Mouse (Mus musculus): Measurements from ENCODE around the gene Slc12a3. TPM values are rescaled to one million over a fixed set of nuclear protein-coding genes. Genes with fewer than 3 reads are reported as not detected.

Gene Slc12a3
- polyA plus RNA-seq, 1 experiment = 2.2 TPM

- H3K27me3 ChIP-seq (ENCODE audit: control insufficient read depth, insufficient read depth, low read length) = no peaks in the 10 kb centered on the region
- H3K27ac ChIP-seq (ENCODE audit: insufficient read depth, low read length) = peak within 1 kb of the TSS; percentile 96
- H3K4me1 ChIP-seq (ENCODE audit: control insufficient read depth, insufficient read depth, low read length) = peaks cover 2% of the 10 kb centered on the region; the same call in 1 of the 2 replicates
- under 1% methylated on average over 65 of the region's 65 CpGs for WGBS
- H3K4me3 ChIP-seq (replicated peaks; ENCODE audit: insufficient read depth, low read depth, low read length) = peak within 1 kb of the TSS; percentile 92
- TF ChIP-seq CTCF (IDR thresholded peaks at IDR 0.05; ENCODE audit: borderline replicate concordance, insufficient read depth, low read depth, low read length) = no peak
- TF ChIP-seq POLR2A (IDR thresholded peaks at IDR 0.05; ENCODE audit: borderline replicate concordance, insufficient read depth, low read length) = peak; percentile 96
- DNase-seq = peak; percentile 99
Observed at GRCm38 (mm10) chr8:94386214-94387026, 57.4 kb downstream of the Slc12a3 start, which contains the start of gene Herpud1. Gene Herpud1 (plus strand): TSS chr8:94386438.

DNA sequence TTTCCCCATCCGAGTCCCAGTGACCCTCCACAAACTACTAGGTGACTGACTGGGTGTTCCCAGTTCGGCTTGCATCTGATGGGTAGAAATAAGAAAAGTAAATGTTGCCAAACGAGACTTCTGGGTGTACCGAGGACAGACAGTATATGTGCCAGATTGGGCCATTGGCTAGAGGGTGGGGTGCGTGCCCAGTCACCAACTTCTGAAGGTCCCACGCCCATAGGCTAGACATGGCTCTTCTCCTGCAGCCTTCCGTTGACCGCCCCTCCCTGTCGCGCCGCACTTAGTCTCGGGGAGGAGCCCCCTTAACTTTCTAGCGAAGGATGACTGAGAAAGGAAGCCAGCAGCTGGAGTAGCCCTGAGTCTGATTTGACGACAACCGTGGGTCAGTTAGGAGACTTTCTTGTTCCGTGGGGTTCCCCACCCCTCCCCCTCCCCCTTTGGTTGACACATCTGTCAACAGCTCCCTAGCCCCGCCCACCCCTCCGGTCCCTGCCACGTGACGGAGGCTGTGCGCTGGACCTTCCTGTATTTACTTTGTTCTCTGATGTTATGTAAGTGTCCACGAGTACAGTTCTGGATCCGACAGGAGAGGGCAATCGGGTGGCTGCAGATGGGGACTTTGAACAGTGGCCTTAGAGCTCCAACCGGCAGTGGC lies 58.2 kb downstream of the Slc12a3 start:
- under 1% methylated on average over 25 of the region's 25 CpGs for WGBS
- Histone ChIP-seq H3K4me1 (ENCODE audit: control insufficient read depth, insufficient read depth, low read length) (peaks cover 2% of the 10 kb centered on the region; the same call in 1 of the 2 replicates), H3K27ac (ENCODE audit: insufficient read depth, low read length) (peak overlapping the region; percentile 85), H3K27me3 (ENCODE audit: control insufficient read depth, insufficient read depth, low read length) (no peaks in the 10 kb centered on the region), H3K4me3 (replicated peaks; ENCODE audit: insufficient read depth, low read depth, low read length) (peak overlapping the region; percentile 92)
- DNase-seq = peak; percentile 76 to 82
- TF ChIP-seq POLR2A (IDR thresholded peaks at IDR 0.05; ENCODE audit: borderline replicate concordance, insufficient read depth, low read length) = no peak

DNA sequence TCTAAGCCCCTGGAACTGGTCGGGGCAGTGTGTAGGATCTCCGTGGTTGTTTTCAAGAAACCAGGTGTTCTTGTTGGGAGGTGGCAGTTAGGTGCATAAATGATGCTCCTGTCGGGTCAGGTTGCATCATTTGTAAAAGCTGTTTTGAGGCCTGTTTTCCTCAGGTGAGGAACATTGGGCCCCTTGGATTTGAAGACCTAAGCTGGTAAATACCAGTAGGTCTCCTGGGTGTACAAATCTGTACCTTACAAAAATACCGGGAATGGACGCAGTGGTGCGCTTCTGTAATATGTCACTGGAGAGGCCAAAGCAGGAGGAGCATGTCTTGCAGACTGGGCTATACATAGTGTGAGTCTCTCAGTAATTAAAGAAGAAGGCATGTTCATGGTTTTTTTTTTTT lies 58.8 kb downstream of the Slc12a3 start:
- no peak for TF ChIP-seq CTCF (IDR thresholded peaks at IDR 0.05; ENCODE audit: borderline replicate concordance, insufficient read depth, low read depth, low read length)
- no peak for TF ChIP-seq POLR2A (IDR thresholded peaks at IDR 0.05; ENCODE audit: borderline replicate concordance, insufficient read depth, low read length)
- Histone ChIP-seq H3K27ac (ENCODE audit: insufficient read depth, low read length) (peak overlapping the region; percentile 57; the same call in 1 of the 2 replicates), H3K27me3 (ENCODE audit: control insufficient read depth, insufficient read depth, low read length) (no peaks in the 10 kb centered on the region), H3K4me3 (replicated peaks; ENCODE audit: insufficient read depth, low read depth, low read length) (peak overlapping the region; percentile 92), H3K4me1 (ENCODE audit: control insufficient read depth, insufficient read depth, low read length) (peaks cover 2% of the 10 kb centered on the region; the same call in 1 of the 2 replicates)
- no peak for DNase-seq
- WGBS = 2% methylated on average over 6 of the region's 6 CpGs

GRCm38 (mm10) chr8:94389531-94389930 lies 60.5 kb downstream of the Slc12a3 start:
- TF ChIP-seq POLR2A (IDR thresholded peaks at IDR 0.05; ENCODE audit: borderline replicate concordance, insufficient read depth, low read length) (no peak), CTCF (IDR thresholded peaks at IDR 0.05; ENCODE audit: borderline replicate concordance, insufficient read depth, low read depth, low read length) (no peak)
- no peak for DNase-seq
- H3K4me1 ChIP-seq (ENCODE audit: control insufficient read depth, insufficient read depth, low read length) = peaks cover 2% of the 10 kb centered on the region; the same call in 1 of the 2 replicates
- no peaks in the 10 kb centered on the region for H3K27me3 ChIP-seq (ENCODE audit: control insufficient read depth, insufficient read depth, low read length)
- H3K4me3 ChIP-seq (replicated peaks; ENCODE audit: insufficient read depth, low read depth, low read length) = no peak overlapping the region
- 73% methylated on average over 6 of the region's 6 CpGs for WGBS
- H3K27ac ChIP-seq (ENCODE audit: insufficient read depth, low read length) = no peak overlapping the region

DNA sequence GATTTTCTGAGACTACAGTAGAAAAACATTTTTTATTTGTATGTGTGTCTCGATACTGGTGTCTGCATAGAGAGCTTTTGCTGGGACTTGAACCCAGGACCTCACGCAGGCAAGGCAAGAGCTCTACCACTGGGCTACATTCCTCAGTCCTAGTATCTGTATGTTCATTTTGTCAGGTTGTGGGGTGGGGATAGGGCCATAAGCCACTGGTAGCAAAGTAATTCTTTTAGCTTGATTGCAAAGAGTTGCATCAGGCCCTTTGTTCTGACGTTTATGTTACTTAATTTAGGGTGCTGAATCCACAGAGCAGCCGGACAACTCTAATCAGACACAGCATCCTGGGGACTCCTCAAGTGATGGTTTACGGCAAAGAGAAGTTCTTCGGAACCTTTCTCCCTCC lies 61.4 kb downstream of the Slc12a3 start:
- TF ChIP-seq POLR2A (IDR thresholded peaks at IDR 0.05; ENCODE audit: borderline replicate concordance, insufficient read depth, low read length) (no peak), CTCF (IDR thresholded peaks at IDR 0.05; ENCODE audit: borderline replicate concordance, insufficient read depth, low read depth, low read length) (no peak)
- peaks cover 2% of the 10 kb centered on the region; the same call in 1 of the 2 replicates for H3K4me1 ChIP-seq (ENCODE audit: control insufficient read depth, insufficient read depth, low read length)
- no peaks in the 10 kb centered on the region for H3K27me3 ChIP-seq (ENCODE audit: control insufficient read depth, insufficient read depth, low read length)
- H3K27ac ChIP-seq (ENCODE audit: insufficient read depth, low read length) = no peak overlapping the region
- 96% methylated on average over 6 of the region's 6 CpGs for WGBS
- H3K4me3 ChIP-seq (replicated peaks; ENCODE audit: insufficient read depth, low read depth, low read length) = no peak overlapping the region
- DNase-seq = no peak

DNA sequence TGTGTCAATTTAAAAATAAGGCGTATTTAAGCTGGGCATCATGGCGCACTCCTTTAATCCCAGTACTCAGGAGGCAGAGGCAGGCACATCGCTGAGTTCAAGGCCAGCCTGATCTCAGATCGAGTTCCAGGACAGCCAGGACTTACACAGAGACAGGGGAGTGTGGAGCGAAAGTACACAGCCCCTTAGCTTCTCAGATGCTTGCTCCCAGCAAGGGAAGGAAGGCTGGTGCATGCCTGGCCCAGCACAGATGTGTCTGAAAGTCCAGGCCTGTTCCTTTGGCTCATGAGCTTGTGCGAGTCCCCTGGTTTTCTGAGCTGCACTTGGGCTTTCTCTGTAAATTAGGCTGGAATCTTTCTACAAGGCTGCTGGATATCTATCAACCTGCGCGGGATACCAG lies 61.9 kb downstream of the Slc12a3 start:
- H3K4me1 ChIP-seq (ENCODE audit: control insufficient read depth, insufficient read depth, low read length) = peaks cover 2% of the 10 kb centered on the region; the same call in 1 of the 2 replicates
- no peak overlapping the region for H3K27ac ChIP-seq (ENCODE audit: insufficient read depth, low read length)
- 96% methylated on average over 8 of the region's 8 CpGs for WGBS
- H3K27me3 ChIP-seq (ENCODE audit: control insufficient read depth, insufficient read depth, low read length) = no peaks in the 10 kb centered on the region
- no peak overlapping the region for H3K4me3 ChIP-seq (replicated peaks; ENCODE audit: insufficient read depth, low read depth, low read length)
- DNase-seq = no peak
- TF ChIP-seq CTCF (IDR thresholded peaks at IDR 0.05; ENCODE audit: borderline replicate concordance, insufficient read depth, low read depth, low read length) (no peak), POLR2A (IDR thresholded peaks at IDR 0.05; ENCODE audit: borderline replicate concordance, insufficient read depth, low read length) (no peak)

DNA sequence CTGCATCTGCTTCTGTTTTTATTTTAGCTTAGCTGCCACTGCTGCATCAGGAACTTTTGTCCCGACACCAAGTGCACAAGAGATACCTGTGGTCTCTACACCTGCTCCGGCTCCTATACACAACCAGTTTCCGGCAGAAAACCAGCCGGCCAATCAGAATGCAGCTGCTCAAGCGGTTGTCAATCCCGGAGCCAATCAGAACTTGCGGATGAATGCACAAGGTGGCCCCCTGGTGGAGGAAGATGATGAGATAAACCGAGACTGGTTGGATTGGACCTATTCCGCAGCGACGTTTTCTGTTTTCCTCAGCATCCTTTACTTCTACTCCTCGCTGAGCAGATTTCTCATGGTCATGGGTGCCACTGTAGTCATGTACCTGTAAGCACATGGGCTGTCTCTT lies 63.1 kb downstream of the Slc12a3 start:
- TF ChIP-seq CTCF (IDR thresholded peaks at IDR 0.05; ENCODE audit: borderline replicate concordance, insufficient read depth, low read depth, low read length) = peak; percentile 5; the same call in 1 of the 2 replicates
- no peak for TF ChIP-seq POLR2A (IDR thresholded peaks at IDR 0.05; ENCODE audit: borderline replicate concordance, insufficient read depth, low read length)
- H3K4me1 ChIP-seq (ENCODE audit: control insufficient read depth, insufficient read depth, low read length) = peaks cover 4% of the 10 kb centered on the region; the same call in 1 of the 2 replicates
- H3K4me3 ChIP-seq (replicated peaks; ENCODE audit: insufficient read depth, low read depth, low read length) = no peak overlapping the region
- 78% methylated on average over 12 of the region's 12 CpGs for WGBS
- H3K27me3 ChIP-seq (ENCODE audit: control insufficient read depth, insufficient read depth, low read length) = no peaks in the 10 kb centered on the region
- H3K27ac ChIP-seq (ENCODE audit: insufficient read depth, low read length) = no peak overlapping the region
- DNase-seq = peak; percentile 27 to 29

Data from cerebellum, adult 2 months (tissue).